Mouse (Mus musculus): ENCODE measurements around the gene Slc44a5.
"Not testable (repeated sequence)": the region's sequence is repeated elsewhere in the genome, so short reads cannot be mapped to it uniquely, and the experiment has no call there.

Slc44a5 gene

GRCm38 (mm10) chr3:154215309-154215708 lies 242.1 kb downstream of the Slc44a5 start:
- DNase-seq (ENCODE audit: low read depth, low spot score): no peak

GRCm38 (mm10) chr3:154215779-154216178 lies 242.5 kb downstream of the Slc44a5 start:
- DNase-seq (ENCODE audit: low read depth, low spot score): no peak

GRCm38 (mm10) chr3:154222141-154222591 lies 248.9 kb downstream of the Slc44a5 start:
- DNase-seq (ENCODE audit: low read depth, low spot score): no peak

- DNase-seq (ENCODE audit: low read depth, low spot score): no peak
These were observed 249.5 kb downstream of the Slc44a5 start for GRCm38 (mm10) chr3:154222688-154223087.

- peak; percentile 62 for DNase-seq (ENCODE audit: low read depth, low spot score)
These were observed 253.0 kb downstream of the Slc44a5 start for GRCm38 (mm10) chr3:154226100-154226752.

GRCm38 (mm10) chr3:154244932-154245331 lies 271.7 kb downstream of the Slc44a5 start:
- DNase-seq (ENCODE audit: low read depth, low spot score): no peak

GRCm38 (mm10) chr3:154251486-154251885 lies 278.2 kb downstream of the Slc44a5 start:
- no peak for DNase-seq (ENCODE audit: low read depth, low spot score)

GRCm38 (mm10) chr3:154252219-154252618 lies 279.0 kb downstream of the Slc44a5 start:
- DNase-seq (ENCODE audit: low read depth, low spot score): no peak

GRCm38 (mm10) chr3:154254187-154254586 lies 281.0 kb downstream of the Slc44a5 start:
- DNase-seq (ENCODE audit: low read depth, low spot score): not testable (repeated sequence)

- no peak for DNase-seq (ENCODE audit: low read depth, low spot score)
These were observed 284.1 kb downstream of the Slc44a5 start for GRCm38 (mm10) chr3:154257312-154257711.

- peak; percentile 19 for DNase-seq (ENCODE audit: low read depth, low spot score)
These were observed 295.1 kb downstream of the Slc44a5 start for GRCm38 (mm10) chr3:154268313-154268712.

GRCm38 (mm10) chr3:154269757-154270366 lies 296.6 kb downstream of the Slc44a5 start:
- peak; percentile 70 for DNase-seq (ENCODE audit: low read depth, low spot score)

GRCm38 (mm10) chr3:154274681-154275080 lies 301.4 kb downstream of the Slc44a5 start:
- DNase-seq (ENCODE audit: low read depth, low spot score): no peak

GRCm38 (mm10) chr3:154284260-154284659 lies 311.0 kb downstream of the Slc44a5 start:
- no peak for DNase-seq (ENCODE audit: low read depth, low spot score)

- no peak for DNase-seq (ENCODE audit: low read depth, low spot score)
These were observed 312.1 kb downstream of the Slc44a5 start for GRCm38 (mm10) chr3:154285351-154285750.

- no peak for DNase-seq (ENCODE audit: low read depth, low spot score)
These were observed 314.0 kb downstream of the Slc44a5 start for GRCm38 (mm10) chr3:154287217-154287616.

GRCm38 (mm10) chr3:154288429-154289069 lies 315.3 kb downstream of the Slc44a5 start:
- DNase-seq (ENCODE audit: low read depth, low spot score): no peak

GRCm38 (mm10) chr3:154290351-154290750 lies 317.1 kb downstream of the Slc44a5 start:
- no peak for DNase-seq (ENCODE audit: low read depth, low spot score)

GRCm38 (mm10) chr3:154292126-154292525 lies 318.9 kb downstream of the Slc44a5 start:
- no peak for DNase-seq (ENCODE audit: low read depth, low spot score)

- DNase-seq (ENCODE audit: low read depth, low spot score): no peak
These were observed 320.7 kb downstream of the Slc44a5 start for GRCm38 (mm10) chr3:154293839-154294490.

- DNase-seq (ENCODE audit: low read depth, low spot score): no peak
These were observed 321.9 kb downstream of the Slc44a5 start for GRCm38 (mm10) chr3:154294924-154295834.
